Mouse (Mus musculus) lung, embryonic 16.5 days (tissue): Measurements from ENCODE around the gene Fah. TPM values are rescaled to one million over a fixed set of nuclear protein-coding genes. Genes with fewer than 3 reads are reported as not detected.

Source experiments
- ATAC-seq: fragments of 200-750 bp; cut with Nextera tagmentation; 2 replicates; pipeline ENCODE4 v1.8.0; 2017; ENCODE audit warnings: low read depth, mild to moderate bottlenecking, moderate library complexity
- H3K27ac ChIP-seq: fragments of 300-500 bp; sonication (generic); 2 replicates; pipeline ENCODE4 v1.5.1; 2014; ENCODE audit warnings: mild to moderate bottlenecking, control low read depth, low read length
- H3K27me3 ChIP-seq: fragments of 300-500 bp; sonication (generic); 2 replicates; pipeline ENCODE4 v1.6.1; 2014; ENCODE audit warnings: low read depth, low read length, mixed read lengths; ENCODE audit not compliant: control insufficient read depth, insufficient read depth
- H3K36me3 ChIP-seq: fragments of 300-500 bp; sonication (generic); 2 replicates; pipeline ENCODE4 v1.6.1; 2014; ENCODE audit warnings: low read length; ENCODE audit not compliant: control insufficient read depth, insufficient read depth
- H3K4me1 ChIP-seq: fragments of 300-500 bp; sonication (generic); replicated peaks from 2 replicates; pipeline ENCODE4 v1.6.1; 2014; ENCODE audit warnings: low read length, mixed read lengths; ENCODE audit not compliant: control insufficient read depth, insufficient read depth
- H3K4me2 ChIP-seq: fragments of 300-500 bp; sonication (generic); 2 replicates; pipeline ENCODE4 v1.6.1; 2014; ENCODE audit warnings: low read depth, low read length, control low read depth
- H3K4me3 ChIP-seq: fragments of 300-500 bp; sonication (generic); 2 replicates; pipeline ENCODE4 v1.5.1; 2014; ENCODE audit warnings: mild to moderate bottlenecking, low read length, control low read depth
- H3K9ac ChIP-seq: fragments of 300-500 bp; sonication (generic); 2 replicates; pipeline ENCODE4 v1.6.1; 2014; ENCODE audit warnings: low read length, control low read depth
- H3K9me3 ChIP-seq: fragments of 300-500 bp; sonication (generic); 2 replicates; pipeline ENCODE4 v1.6.1; 2016; ENCODE audit warnings: low read length; ENCODE audit not compliant: control insufficient read depth
- WGBS: fragments of 180-500 bp; shearing (Covaris S2); extraction: QIAGEN DNeasy Blood & Tissue Kit; methylation state at CpG from one replicate; pipeline ENCODE4 v1.1.7; 2014; 5-methylcytosine and 5-hydroxymethylcytosine counted together
- polyA plus RNA-seq: library from polyadenylated mRNA; unstranded; fragments of >200 nt; fragmentation: Nextera tagmentation; extraction: Ambion mirVana; gene quantifications from 2 replicates; pipeline ENCODE4 v1.2.1, GENCODE M21; 2015

Gene Fah
- polyA plus RNA-seq, 1 experiment from 2014 or later: 14.0 TPM

- ATAC-seq: no peak
These were observed 25.4 kb upstream of the Fah start for GRCm38 (mm10) chr7:84631878-84632277.

GRCm38 (mm10) chr7:84623718-84624117 is 17.2 kb upstream of the Fah start:
- no peaks in the 10 kb centered on the region for H3K9me3 ChIP-seq
- no peak overlapping the region for H3K4me2 ChIP-seq
- no peaks in the 10 kb centered on the region for H3K4me1 ChIP-seq
- H3K36me3 ChIP-seq: peaks cover 9% of the 10 kb centered on the region
- no peak for ATAC-seq
- WGBS: 89% methylated on average over 4 of the region's 4 CpGs
- H3K4me3 ChIP-seq: no peak overlapping the region
- H3K27ac ChIP-seq: no peak overlapping the region
- no peak overlapping the region for H3K9ac ChIP-seq
- no peaks in the 10 kb centered on the region for H3K27me3 ChIP-seq

More at GRCm38 (mm10) chr7:84631878-84632277, 25.4 kb upstream of the Fah start:
- Histone ChIP-seq H3K27me3 (no peaks in the 10 kb centered on the region), H3K9ac (no peak overlapping the region), H3K4me2 (no peak overlapping the region), H3K4me3 (no peak overlapping the region), H3K36me3 (peaks cover 5% of the 10 kb centered on the region), H3K9me3 (no peaks in the 10 kb centered on the region), H3K27ac (no peak overlapping the region), H3K4me1 (no peaks in the 10 kb centered on the region)
- WGBS: 93% methylated on average over 3 of the region's 3 CpGs

- Histone ChIP-seq H3K27ac (no peak overlapping the region), H3K27me3 (no peaks in the 10 kb centered on the region), H3K9me3 (no peaks in the 10 kb centered on the region), H3K9ac (no peak overlapping the region), H3K36me3 (peaks cover 17% of the 10 kb centered on the region), H3K4me1 (no peaks in the 10 kb centered on the region), H3K4me3 (no peak overlapping the region), H3K4me2 (no peak overlapping the region)
- WGBS: 93% methylated on average over 3 of the region's 3 CpGs
- no peak for ATAC-seq
These were observed 14.4 kb upstream of the Fah start for GRCm38 (mm10) chr7:84620956-84621355.

GRCm38 (mm10) chr7:84618951-84619350 is 12.4 kb upstream of the Fah start:
- no peaks in the 10 kb centered on the region for H3K9me3 ChIP-seq
- ATAC-seq: no peak
- no peak overlapping the region for H3K27ac ChIP-seq
- H3K4me2 ChIP-seq: no peak overlapping the region
- no peak overlapping the region for H3K4me3 ChIP-seq
- H3K27me3 ChIP-seq: no peaks in the 10 kb centered on the region
- WGBS: 83% methylated on average over 2 of the region's 2 CpGs
- H3K36me3 ChIP-seq: peaks cover 13% of the 10 kb centered on the region
- H3K9ac ChIP-seq: no peak overlapping the region
- H3K4me1 ChIP-seq: no peaks in the 10 kb centered on the region

GRCm38 (mm10) chr7:84612445-84612844 is 5.9 kb upstream of the Fah start:
- no peak overlapping the region for H3K4me2 ChIP-seq
- WGBS: 84% methylated on average over 4 of the region's 4 CpGs
- no peak for ATAC-seq

GRCm38 (mm10) chr7:84611609-84612008 is 5.1 kb upstream of the Fah start:
- Histone ChIP-seq H3K36me3 (peaks cover 3% of the 10 kb centered on the region; the same call in 1 of the 2 replicates), H3K4me2 (no peak overlapping the region), H3K9ac (no peak overlapping the region), H3K27ac (no peak overlapping the region), H3K4me1 (no peaks in the 10 kb centered on the region), H3K9me3 (no peaks in the 10 kb centered on the region), H3K4me3 (no peak overlapping the region), H3K27me3 (no peaks in the 10 kb centered on the region)
- no peak for ATAC-seq
- 88% methylated on average over 1 of the region's 1 CpGs for WGBS

More at GRCm38 (mm10) chr7:84612445-84612844, 5.9 kb upstream of the Fah start:
- peaks cover 8% of the 10 kb centered on the region for H3K36me3 ChIP-seq
- no peaks in the 10 kb centered on the region for H3K27me3 ChIP-seq
- H3K9ac ChIP-seq: no peak overlapping the region
- H3K27ac ChIP-seq: no peak overlapping the region
- no peaks in the 10 kb centered on the region for H3K4me1 ChIP-seq
- H3K4me3 ChIP-seq: no peak overlapping the region
- H3K9me3 ChIP-seq: no peaks in the 10 kb centered on the region

GRCm38 (mm10) chr7:84605704-84606292 is 724 bp downstream of the Fah start:
- H3K4me2 ChIP-seq: peak overlapping the region; percentile 95
- H3K9me3 ChIP-seq: no peaks in the 10 kb centered on the region
- H3K27me3 ChIP-seq: no peaks in the 10 kb centered on the region
- ATAC-seq: peak; percentile 95
- H3K27ac ChIP-seq: no peak overlapping the region
- no peaks in the 10 kb centered on the region for H3K36me3 ChIP-seq
- peak overlapping the region; percentile 75 for H3K4me3 ChIP-seq
- H3K9ac ChIP-seq: peak overlapping the region; percentile 74
- peaks cover 11% of the 10 kb centered on the region for H3K4me1 ChIP-seq
- under 1% methylated on average over 36 of the region's 36 CpGs for WGBS

GRCm38 (mm10) chr7:84605033-84605687 is 1.4 kb downstream of the Fah start:
- 10% methylated on average over 19 of the region's 19 CpGs for WGBS
- peak; percentile 47; the same call in 1 of the 2 replicates for ATAC-seq
- peak overlapping the region; percentile 74 for H3K9ac ChIP-seq
- no peaks in the 10 kb centered on the region for H3K36me3 ChIP-seq
- no peaks in the 10 kb centered on the region for H3K9me3 ChIP-seq
- H3K4me2 ChIP-seq: peak overlapping the region; percentile 95
- no peak overlapping the region for H3K27ac ChIP-seq
- H3K27me3 ChIP-seq: no peaks in the 10 kb centered on the region
- peak overlapping the region; percentile 75 for H3K4me3 ChIP-seq
- peaks cover 11% of the 10 kb centered on the region for H3K4me1 ChIP-seq

GRCm38 (mm10) chr7:84604501-84604900 is 2.0 kb downstream of the Fah start:
- Histone ChIP-seq H3K36me3 (no peaks in the 10 kb centered on the region), H3K4me3 (no peak overlapping the region), H3K9me3 (no peaks in the 10 kb centered on the region), H3K27me3 (no peaks in the 10 kb centered on the region), H3K9ac (no peak overlapping the region), H3K4me2 (0 out of 2 replicates have a peak overlapping the region, but pooled peaks have one; percentile 95), H3K4me1 (peaks cover 11% of the 10 kb centered on the region), H3K27ac (no peak overlapping the region)
- 65% methylated on average over 3 of the region's 3 CpGs for WGBS
- no peak for ATAC-seq
